Mouse (Mus musculus) lung, embryonic 15.5 days (tissue): ENCODE data around the gene Synpr. TPM values are rescaled to one million over a fixed set of nuclear protein-coding genes. Genes with fewer than 3 reads are reported as not detected.

ENCODE experiments used
- ATAC-seq: fragments of 200-750 bp; cut with Nextera tagmentation; 2 replicates; pipeline ENCODE4 v1.8.0; 2017; ENCODE audit warnings: moderate number of reproducible peaks, borderline replicate concordance; ENCODE audit not compliant: low FRiP score, low TSS enrichment; ENCODE audit errors: extremely low read depth
- H3K27ac ChIP-seq: fragments of 300-500 bp; sonication (generic); 2 replicates; pipeline ENCODE4 v1.5.1; 2015; ENCODE audit warnings: moderate library complexity, mild to moderate bottlenecking, inconsistent platforms
- H3K27me3 ChIP-seq: fragments of 300-500 bp; sonication (generic); 2 replicates; pipeline ENCODE4 v1.6.1; 2015; ENCODE audit warnings: inconsistent platforms
- H3K36me3 ChIP-seq: fragments of 300-500 bp; sonication (generic); 2 replicates; pipeline ENCODE4 v1.6.1; 2015; ENCODE audit warnings: inconsistent platforms
- H3K4me1 ChIP-seq: fragments of 300-500 bp; sonication (generic); 2 replicates; pipeline ENCODE4 v1.6.1; 2015; ENCODE audit warnings: inconsistent platforms
- H3K4me2 ChIP-seq: fragments of 300-500 bp; sonication (generic); 2 replicates; pipeline ENCODE4 v1.6.1; 2015; ENCODE audit warnings: inconsistent platforms, mild to moderate bottlenecking, moderate library complexity
- H3K4me3 ChIP-seq: fragments of 300-500 bp; sonication (generic); 2 replicates; pipeline ENCODE4 v1.5.1; 2015; ENCODE audit warnings: mild to moderate bottlenecking, inconsistent platforms
- H3K9ac ChIP-seq: fragments of 300-500 bp; sonication (generic); 2 replicates; pipeline ENCODE4 v1.6.1; 2015; ENCODE audit warnings: inconsistent platforms
- H3K9me3 ChIP-seq: fragments of 300-500 bp; sonication (generic); 2 replicates; pipeline ENCODE4 v1.6.1; 2016; ENCODE audit warnings: inconsistent platforms
- WGBS: fragments of 180-500 bp; shearing (Covaris S2); methylation state at CpG from one replicate; pipeline ENCODE4 v1.1.7; 2015; 5-methylcytosine and 5-hydroxymethylcytosine counted together
- polyA plus RNA-seq: library from polyadenylated mRNA; unstranded; fragments of >200 nt; fragmentation: Nextera tagmentation; extraction: Ambion mirVana; gene quantifications from 2 replicates; pipeline ENCODE4 v1.2.1, GENCODE M21; 2015

The Synpr gene
- polyA plus RNA-seq, 1 experiment from 2014 or later: 2.1 TPM

DNA sequence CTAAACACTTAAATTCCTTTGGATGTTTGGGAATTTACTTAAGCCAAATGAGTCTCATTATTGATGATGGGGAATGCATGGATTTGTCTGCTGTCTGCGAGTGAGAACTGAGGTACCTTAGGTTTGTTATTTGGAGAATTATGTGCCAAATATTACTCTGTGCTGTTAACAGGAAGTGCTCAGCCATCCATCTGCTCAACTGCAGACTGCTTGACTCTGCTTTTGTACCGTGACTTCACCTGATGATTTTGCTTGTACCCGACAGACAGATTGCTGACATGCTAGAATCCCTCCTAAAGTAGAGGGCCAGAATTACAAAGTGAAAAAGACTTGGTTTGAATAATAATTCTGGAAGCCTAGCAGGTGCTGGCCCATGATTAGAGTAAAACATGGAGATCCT, 9.6 kb downstream of the Synpr start:
- no peaks in the 10 kb centered on the region for H3K27me3 ChIP-seq
- 65% methylated on average over 3 of the region's 3 CpGs for WGBS
- H3K36me3 ChIP-seq: no peaks in the 10 kb centered on the region
- no peak overlapping the region for H3K4me3 ChIP-seq
- no peaks in the 10 kb centered on the region for H3K9me3 ChIP-seq
- no peak overlapping the region for H3K4me2 ChIP-seq
- H3K27ac ChIP-seq: no peak overlapping the region
- no peak overlapping the region for H3K9ac ChIP-seq
- no peak for ATAC-seq
- H3K4me1 ChIP-seq: no peaks in the 10 kb centered on the region

DNA sequence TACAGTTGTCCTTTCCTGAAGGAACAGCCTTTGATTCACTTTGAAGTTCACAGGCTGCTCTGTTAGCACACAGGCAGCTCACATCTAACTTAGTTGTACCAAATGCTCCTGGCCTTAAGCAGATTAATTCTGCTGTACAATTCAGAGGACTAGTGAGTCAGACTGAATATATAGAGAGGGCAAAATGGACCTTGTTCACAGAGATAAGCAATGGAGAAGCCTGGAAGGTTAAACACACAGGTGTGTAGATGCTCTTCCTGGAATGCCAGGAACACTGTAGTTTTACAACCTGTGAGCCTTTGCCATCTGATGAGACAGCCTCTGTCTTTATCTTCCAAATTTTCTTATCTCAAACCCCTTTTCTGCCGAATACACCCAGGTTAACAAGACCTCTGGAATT, 29.7 kb downstream of the Synpr start:
- H3K36me3 ChIP-seq: no peaks in the 10 kb centered on the region
- no peak overlapping the region for H3K4me3 ChIP-seq
- no peaks in the 10 kb centered on the region for H3K27me3 ChIP-seq
- no peak overlapping the region for H3K9ac ChIP-seq
- no peaks in the 10 kb centered on the region for H3K4me1 ChIP-seq
- no peak for ATAC-seq
- no peak overlapping the region for H3K4me2 ChIP-seq
- H3K27ac ChIP-seq: no peak overlapping the region
- 46% methylated on average over 1 of the region's 1 CpGs for WGBS
- no peaks in the 10 kb centered on the region for H3K9me3 ChIP-seq

- Histone ChIP-seq H3K9ac (no peak overlapping the region), H3K4me1 (no peaks in the 10 kb centered on the region), H3K9me3 (no peaks in the 10 kb centered on the region), H3K4me2 (no peak overlapping the region), H3K4me3 (no peak overlapping the region), H3K36me3 (no peaks in the 10 kb centered on the region), H3K27ac (no peak overlapping the region), H3K27me3 (no peaks in the 10 kb centered on the region)
- 79% methylated on average over 2 of the region's 2 CpGs for WGBS
- ATAC-seq: no peak
Observed at GRCm38 (mm10) chr14:13328461-13328860, 43.9 kb downstream of the Synpr start.

- no peaks in the 10 kb centered on the region for H3K36me3 ChIP-seq
- no peaks in the 10 kb centered on the region for H3K4me1 ChIP-seq
- H3K9ac ChIP-seq: no peak overlapping the region
- H3K27me3 ChIP-seq: no peaks in the 10 kb centered on the region
- no peaks in the 10 kb centered on the region for H3K9me3 ChIP-seq
- H3K27ac ChIP-seq: no peak overlapping the region
- WGBS: 60% methylated on average over 10 of the region's 10 CpGs
- no peak overlapping the region for H3K4me3 ChIP-seq
- no peak for ATAC-seq
- H3K4me2 ChIP-seq: no peak overlapping the region
Observed at GRCm38 (mm10) chr14:13332497-13333306, 48.1 kb downstream of the Synpr start.

DNA sequence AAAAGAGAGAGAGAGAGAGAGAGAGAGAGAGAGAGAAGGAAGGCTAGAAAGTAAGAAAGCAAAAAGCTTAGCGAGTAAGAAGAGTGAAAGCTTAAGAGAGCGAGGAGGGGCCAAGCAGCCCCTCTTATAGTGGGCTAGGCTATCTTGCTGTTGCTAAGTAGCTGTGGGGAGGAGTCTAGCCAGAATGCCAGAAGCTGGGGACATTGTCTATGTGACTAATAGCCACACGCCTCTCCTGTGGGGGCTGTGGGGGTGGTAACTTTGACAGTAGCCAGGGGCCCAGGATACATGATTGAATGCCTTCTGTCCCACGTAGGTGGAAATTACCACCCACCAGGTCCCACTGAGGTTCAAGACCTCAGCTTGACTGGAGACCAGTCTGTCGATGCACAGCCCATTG, 48.8 kb downstream of the Synpr start:
- no peak overlapping the region for H3K4me2 ChIP-seq
- ATAC-seq: no peak
- no peaks in the 10 kb centered on the region for H3K27me3 ChIP-seq
- WGBS: 64% methylated on average over 5 of the region's 5 CpGs
- no peaks in the 10 kb centered on the region for H3K9me3 ChIP-seq
- H3K4me3 ChIP-seq: no peak overlapping the region
- H3K27ac ChIP-seq: no peak overlapping the region
- H3K36me3 ChIP-seq: no peaks in the 10 kb centered on the region
- H3K4me1 ChIP-seq: no peaks in the 10 kb centered on the region
- no peak overlapping the region for H3K9ac ChIP-seq

- no peak overlapping the region for H3K9ac ChIP-seq
- H3K4me2 ChIP-seq: no peak overlapping the region
- no peaks in the 10 kb centered on the region for H3K27me3 ChIP-seq
- H3K9me3 ChIP-seq: no peaks in the 10 kb centered on the region
- H3K36me3 ChIP-seq: no peaks in the 10 kb centered on the region
- 65% methylated on average over 4 of the region's 4 CpGs for WGBS
- no peak overlapping the region for H3K27ac ChIP-seq
- H3K4me1 ChIP-seq: no peaks in the 10 kb centered on the region
- no peak overlapping the region for H3K4me3 ChIP-seq
- ATAC-seq: no peak
Observed at GRCm38 (mm10) chr14:13336162-13336561, 51.6 kb downstream of the Synpr start.

DNA sequence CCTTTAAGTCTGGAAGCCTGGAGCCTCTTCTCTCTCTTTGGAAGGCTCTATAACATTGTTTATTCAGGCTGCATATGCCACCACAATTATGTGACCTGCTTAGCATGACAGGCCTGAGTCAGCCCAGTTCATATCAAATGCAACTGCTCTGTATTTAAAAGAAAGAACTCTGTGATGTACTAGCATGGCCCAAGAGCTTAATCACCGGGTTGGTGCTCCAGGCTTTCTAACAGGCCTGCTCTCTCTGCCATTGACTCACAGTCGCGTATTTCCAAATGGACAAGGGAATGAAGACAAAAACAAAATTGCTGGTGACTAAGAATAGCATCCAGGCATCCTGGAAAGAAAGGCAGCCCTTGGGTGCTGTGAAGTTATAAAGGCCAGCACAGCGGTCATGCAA, 56.1 kb downstream of the Synpr start:
- H3K4me2 ChIP-seq: no peak overlapping the region
- H3K4me1 ChIP-seq: no peaks in the 10 kb centered on the region
- no peak overlapping the region for H3K4me3 ChIP-seq
- 77% methylated on average over 4 of the region's 4 CpGs for WGBS
- no peaks in the 10 kb centered on the region for H3K9me3 ChIP-seq
- H3K36me3 ChIP-seq: no peaks in the 10 kb centered on the region
- ATAC-seq: no peak
- H3K27me3 ChIP-seq: no peaks in the 10 kb centered on the region
- H3K9ac ChIP-seq: no peak overlapping the region
- no peak overlapping the region for H3K27ac ChIP-seq

DNA sequence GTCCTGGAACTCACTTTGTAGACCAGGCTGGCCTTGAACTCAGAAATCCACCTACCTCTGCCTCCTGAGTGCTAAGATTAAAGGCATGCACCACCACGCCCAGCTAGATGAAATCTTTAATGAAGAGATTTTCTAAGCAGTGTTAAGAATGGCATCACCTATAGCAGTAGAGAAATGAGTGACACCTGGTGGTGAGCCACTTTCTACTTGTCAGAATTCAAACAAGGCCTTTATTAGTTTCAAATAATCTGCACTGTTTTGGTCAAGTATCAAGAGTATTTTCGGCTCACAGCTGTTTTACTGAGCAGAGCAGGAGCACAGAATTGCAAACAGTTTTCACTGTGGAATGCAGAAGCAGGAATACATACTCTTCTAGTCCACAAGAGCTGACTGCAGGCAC, 59.7 kb downstream of the Synpr start:
- ATAC-seq: no peak
- Histone ChIP-seq H3K4me3 (no peak overlapping the region), H3K9me3 (no peaks in the 10 kb centered on the region), H3K4me2 (no peak overlapping the region), H3K9ac (no peak overlapping the region), H3K4me1 (no peaks in the 10 kb centered on the region), H3K27me3 (no peaks in the 10 kb centered on the region), H3K36me3 (no peaks in the 10 kb centered on the region), H3K27ac (no peak overlapping the region)
- WGBS: 53% methylated on average over 2 of the region's 2 CpGs

GRCm38 (mm10) chr14:13349170-13349865, 64.7 kb downstream of the Synpr start:
- ATAC-seq: no peak
- H3K36me3 ChIP-seq: no peaks in the 10 kb centered on the region
- H3K27me3 ChIP-seq: no peaks in the 10 kb centered on the region
- H3K4me2 ChIP-seq: no peak overlapping the region
- H3K27ac ChIP-seq: no peak overlapping the region
- no peaks in the 10 kb centered on the region for H3K4me1 ChIP-seq
- WGBS: 45% methylated on average over 4 of the region's 4 CpGs
- H3K4me3 ChIP-seq: no peak overlapping the region
- no peak overlapping the region for H3K9ac ChIP-seq
- H3K9me3 ChIP-seq: no peaks in the 10 kb centered on the region

GRCm38 (mm10) chr14:13354154-13354553, 69.6 kb downstream of the Synpr start:
- Histone ChIP-seq H3K9me3 (no peaks in the 10 kb centered on the region), H3K4me2 (no peak overlapping the region), H3K27ac (no peak overlapping the region), H3K27me3 (no peaks in the 10 kb centered on the region), H3K9ac (no peak overlapping the region), H3K36me3 (no peaks in the 10 kb centered on the region), H3K4me3 (no peak overlapping the region), H3K4me1 (no peaks in the 10 kb centered on the region)
- no peak for ATAC-seq
- WGBS: 24% methylated on average over 5 of the region's 5 CpGs

- 12% methylated on average over 7 of the region's 7 CpGs for WGBS
Observed at GRCm38 (mm10) chr14:13355569-13356362, 71.2 kb downstream of the Synpr start.

More at GRCm38 (mm10) chr14:13355569-13356362, 71.2 kb downstream of the Synpr start:
- Histone ChIP-seq H3K9me3 (no peaks in the 10 kb centered on the region), H3K27ac (no peak overlapping the region), H3K4me2 (no peak overlapping the region), H3K4me3 (no peak overlapping the region), H3K4me1 (no peaks in the 10 kb centered on the region), H3K27me3 (no peaks in the 10 kb centered on the region), H3K36me3 (no peaks in the 10 kb centered on the region), H3K9ac (no peak overlapping the region)
- ATAC-seq: no peak
